Mouse (Mus musculus): Measurements from ENCODE around the gene Rsph6a.

Gene Rsph6a

GRCm38 (mm10) chr7:19054047-19054776, at the start of gene Rsph6a:
Gene Rsph6a, plus strand, starts transcription at chr7:19054690.
- no peak for DNase-seq (ENCODE audit: extremely low read depth, low read depth)

GRCm38 (mm10) chr7:19005417-19006121, 48.9 kb upstream of the Rsph6a start:
- no peak for DNase-seq (ENCODE audit: extremely low read depth, low read depth)

GRCm38 (mm10) chr7:19006476-19006875, 48.0 kb upstream of the Rsph6a start:
- DNase-seq (ENCODE audit: extremely low read depth, low read depth): peak; percentile 81

GRCm38 (mm10) chr7:19007026-19007977, 47.2 kb upstream of the Rsph6a start:
- DNase-seq (ENCODE audit: extremely low read depth, low read depth): no peak

GRCm38 (mm10) chr7:19010581-19010980, 43.9 kb upstream of the Rsph6a start:
- DNase-seq (ENCODE audit: extremely low read depth, low read depth): no peak

GRCm38 (mm10) chr7:19012025-19012621, 42.4 kb upstream of the Rsph6a start:
- no peak for DNase-seq (ENCODE audit: extremely low read depth, low read depth)

- no peak for DNase-seq (ENCODE audit: extremely low read depth, low read depth)
These were observed 41.6 kb upstream of the Rsph6a start for GRCm38 (mm10) chr7:19012882-19013281.

GRCm38 (mm10) chr7:19014452-19014851, 40.0 kb upstream of the Rsph6a start:
- DNase-seq (ENCODE audit: extremely low read depth, low read depth): no peak

GRCm38 (mm10) chr7:19016042-19016441, 38.4 kb upstream of the Rsph6a start:
- DNase-seq (ENCODE audit: extremely low read depth, low read depth): no peak

GRCm38 (mm10) chr7:19017909-19018308, 36.6 kb upstream of the Rsph6a start:
- no peak for DNase-seq (ENCODE audit: extremely low read depth, low read depth)

- no peak for DNase-seq (ENCODE audit: extremely low read depth, low read depth)
These were observed 33.4 kb upstream of the Rsph6a start for GRCm38 (mm10) chr7:19021048-19021447.

GRCm38 (mm10) chr7:19022189-19022958, 32.1 kb upstream of the Rsph6a start:
- no peak for DNase-seq (ENCODE audit: extremely low read depth, low read depth)

GRCm38 (mm10) chr7:19023357-19023814, 31.1 kb upstream of the Rsph6a start, which contains the start of gene Foxa3:
Gene Foxa3, minus strand, starts transcription at chr7:19023538.
- DNase-seq (ENCODE audit: extremely low read depth, low read depth): no peak

- DNase-seq (ENCODE audit: extremely low read depth, low read depth): peak; percentile 77
These were observed 30.4 kb upstream of the Rsph6a start, which contains the start of gene Sympk for GRCm38 (mm10) chr7:19024096-19024506. Gene Sympk, plus strand, starts transcription at chr7:19024377.

GRCm38 (mm10) chr7:19024581-19025255, 29.8 kb upstream of the Rsph6a start:
- DNase-seq (ENCODE audit: extremely low read depth, low read depth): no peak

GRCm38 (mm10) chr7:19028067-19028466, 26.4 kb upstream of the Rsph6a start:
- DNase-seq (ENCODE audit: extremely low read depth, low read depth): no peak

- DNase-seq (ENCODE audit: extremely low read depth, low read depth): no peak
These were observed 25.3 kb upstream of the Rsph6a start for GRCm38 (mm10) chr7:19029084-19029653.

- DNase-seq (ENCODE audit: extremely low read depth, low read depth): no peak
These were observed 22.8 kb upstream of the Rsph6a start for GRCm38 (mm10) chr7:19031641-19032040.

GRCm38 (mm10) chr7:19044616-19045015, 9.9 kb upstream of the Rsph6a start:
- no peak for DNase-seq (ENCODE audit: extremely low read depth, low read depth)

All from MEL-GATA-1-ER (cell line).